Mouse (Mus musculus) cerebellum, adult 2 months (tissue): Measurements from ENCODE around the gene Mocs1. TPM values are rescaled to one million over a fixed set of nuclear protein-coding genes. Genes with fewer than 3 reads are reported as not detected.

ENCODE experiments used
- DNase-seq, 2 experiments: peaks; one replicate each; pipeline ENCODE4 v3.0.0; 2021
- H3K27ac ChIP-seq: fragments of 200-500 bp; 2 replicates; pipeline ENCODE4 v1.5.1; 2012; ENCODE audit warnings: low read length, control low read depth, inconsistent platforms; ENCODE audit not compliant: insufficient read depth
- H3K27me3 ChIP-seq: fragments of 200-500 bp; 2 replicates; pipeline ENCODE4 v1.6.1; 2012; ENCODE audit warnings: inconsistent platforms, mild to moderate bottlenecking, low read length, moderate library complexity; ENCODE audit not compliant: control insufficient read depth, insufficient read depth
- H3K4me1 ChIP-seq: fragments of 200-500 bp; 2 replicates; pipeline ENCODE4 v1.6.1; 2011; ENCODE audit warnings: low read length; ENCODE audit not compliant: control insufficient read depth, insufficient read depth
- H3K4me3 ChIP-seq: fragments of 200-500 bp; replicated peaks from 2 replicates; pipeline ENCODE3; 2011; ENCODE audit warnings: mild to moderate bottlenecking, low read depth, low read length, control low read depth; ENCODE audit not compliant: insufficient read depth
- CTCF ChIP-seq: fragments of 200-500 bp; IDR thresholded peaks from 2 replicates; pipeline ENCODE4 v1.5.1; 2011; ENCODE audit warnings: low read depth, mild to moderate bottlenecking, control low read depth, low read length, moderate library complexity, borderline replicate concordance; ENCODE audit not compliant: insufficient read depth
- POLR2A ChIP-seq: fragments of 200-500 bp; IDR thresholded peaks from 2 replicates; pipeline ENCODE4 v1.6.1; 2011; ENCODE audit warnings: low read length, control low read depth, borderline replicate concordance; ENCODE audit not compliant: insufficient read depth
- WGBS: fragments of 180-500 bp; shearing (Covaris S2); methylation state at CpG from one replicate; pipeline ENCODE4 v1.1.7; 2018; 5-methylcytosine and 5-hydroxymethylcytosine counted together
- polyA plus RNA-seq: library from polyadenylated mRNA; depleted of rRNA; stranded (reverse); fragments of >200 nt; gene quantifications from 2 replicates; pipeline ENCODE4 v1.2.3, GENCODE M21; 2012; rRNA removed

Gene Mocs1
- 14.4 and 17.0 TPM in 2 replicates for polyA plus RNA-seq

DNA sequence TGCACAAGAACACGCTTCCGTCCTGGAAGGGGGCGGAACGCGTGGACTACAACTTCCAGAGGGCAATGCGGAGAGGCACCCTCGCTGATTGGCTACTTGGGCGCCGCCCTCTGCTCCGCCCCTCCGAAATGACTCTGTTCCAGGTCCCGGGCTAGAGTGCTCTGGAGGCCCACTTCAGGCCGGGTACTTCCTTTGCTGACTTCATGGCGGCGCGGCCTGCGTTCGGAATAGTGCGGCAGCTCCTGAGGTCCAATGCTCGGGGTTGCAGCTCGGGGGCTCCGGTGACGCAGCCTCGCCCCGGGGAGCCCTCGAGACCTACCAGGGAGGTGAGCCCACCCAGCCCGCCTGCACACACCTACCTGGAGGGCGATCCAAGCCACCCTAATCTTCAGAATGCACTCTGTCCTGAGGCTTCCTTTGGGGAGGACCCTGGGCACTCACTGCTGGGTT is at the start of gene Mocs1:
Mocs1 (plus strand) TSS at position 124 of the 450 bp plus-strand sequence.
- DNase-seq: peak; percentile 92 to 94
- peak; percentile 68; the same call in 1 of the 2 replicates for TF ChIP-seq POLR2A
- TF ChIP-seq CTCF: no peak
- Histone ChIP-seq H3K4me3 (peak within 1 kb of the TSS; percentile 61), H3K4me1 (peaks cover 13% of the 10 kb centered on the region), H3K27me3 (no peaks in the 10 kb centered on the region), H3K27ac (peak within 1 kb of the TSS; percentile 36; the same call in 1 of the 2 replicates)
- WGBS: under 1% methylated on average over 28 of the region's 28 CpGs

DNA sequence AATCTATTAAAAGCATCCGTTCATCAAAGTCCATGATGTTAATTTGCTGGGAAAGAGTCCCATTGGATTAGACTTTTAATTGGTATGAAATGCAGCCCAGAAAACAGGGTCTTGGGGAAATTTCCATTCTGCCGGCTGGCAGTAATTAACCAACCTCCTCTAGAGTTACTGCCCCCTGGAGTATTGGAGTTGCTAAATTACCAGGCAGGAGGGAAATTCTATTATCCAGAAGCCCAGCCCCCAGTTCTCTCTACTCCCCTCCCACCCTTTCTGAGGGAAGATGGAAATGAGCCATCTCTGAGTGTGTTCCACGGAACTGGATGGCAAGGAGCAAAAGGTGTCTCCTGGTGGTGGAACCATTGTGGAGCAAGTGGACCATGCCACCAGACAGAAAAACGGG is 48.5 kb upstream of the Mocs1 start:
- WGBS: 76% methylated on average over 4 of the region's 4 CpGs
- no peaks in the 10 kb centered on the region for H3K27me3 ChIP-seq
- H3K4me1 ChIP-seq: no peaks in the 10 kb centered on the region
- no peak overlapping the region for H3K4me3 ChIP-seq
- H3K27ac ChIP-seq: no peak overlapping the region
- no peak for DNase-seq
- no peak for TF ChIP-seq POLR2A
- TF ChIP-seq CTCF: no peak

DNA sequence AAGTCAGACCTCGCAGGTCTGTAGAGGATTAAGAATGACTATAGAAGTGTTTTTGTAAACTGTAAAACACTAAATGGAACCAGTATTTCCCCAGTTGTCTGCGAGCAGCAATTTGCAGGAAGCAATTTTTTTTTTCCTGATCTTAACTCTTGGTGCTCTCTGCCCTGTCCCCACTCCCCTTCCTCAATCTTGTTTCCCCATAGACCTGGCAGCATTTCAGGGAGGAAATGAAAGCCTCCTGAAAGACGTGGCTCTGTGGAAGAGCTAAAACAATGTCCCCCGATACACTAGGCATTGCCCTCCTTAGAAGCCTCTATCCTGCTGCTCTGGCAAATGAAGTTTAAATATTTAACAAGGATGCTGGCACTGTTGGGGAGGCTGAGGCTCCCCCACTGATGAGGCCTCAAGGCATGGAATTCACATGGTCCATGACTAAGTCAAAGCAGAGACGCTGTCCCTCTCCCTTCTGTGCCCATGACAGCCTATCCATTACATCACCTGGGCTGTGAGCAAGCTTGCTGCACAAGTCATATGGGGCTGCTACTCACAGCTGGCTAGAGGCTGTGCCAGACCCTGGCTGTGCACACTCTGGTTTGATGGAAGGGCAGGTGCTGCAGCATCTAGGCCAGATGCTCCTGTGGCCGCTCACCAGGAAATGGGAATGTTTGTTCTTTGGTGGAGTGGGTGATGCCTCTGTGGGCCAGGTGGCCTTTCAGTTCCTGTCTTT is 43.8 kb upstream of the Mocs1 start:
- no peaks in the 10 kb centered on the region for H3K27me3 ChIP-seq
- no peak for DNase-seq
- TF ChIP-seq POLR2A: no peak
- no peak for TF ChIP-seq CTCF
- H3K4me3 ChIP-seq: no peak overlapping the region
- 69% methylated on average over 6 of the region's 6 CpGs for WGBS
- no peaks in the 10 kb centered on the region for H3K4me1 ChIP-seq
- H3K27ac ChIP-seq: no peak overlapping the region

DNA sequence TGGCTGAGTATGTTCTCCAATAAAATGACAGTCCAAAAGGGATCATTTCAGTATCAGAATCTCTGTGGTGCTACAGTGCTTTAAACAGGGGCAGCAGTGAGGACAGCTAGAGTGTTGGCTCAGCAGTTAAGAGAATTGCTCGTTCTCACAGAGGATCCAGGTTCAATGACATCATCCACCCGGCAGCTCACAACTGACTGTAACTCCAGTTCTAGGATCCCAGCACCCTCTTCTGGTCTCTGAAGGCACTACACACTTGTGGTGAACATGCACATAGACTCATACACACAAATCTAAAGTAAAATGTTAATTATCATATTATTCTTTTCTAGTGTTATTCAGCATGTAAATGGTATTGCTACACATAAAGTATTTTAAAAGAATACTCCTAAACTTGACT is 40.4 kb upstream of the Mocs1 start:
- Histone ChIP-seq H3K4me1 (no peaks in the 10 kb centered on the region), H3K27ac (no peak overlapping the region), H3K27me3 (no peaks in the 10 kb centered on the region), H3K4me3 (no peak overlapping the region)
- TF ChIP-seq CTCF: no peak
- TF ChIP-seq POLR2A: no peak
- WGBS: 78% methylated on average over 2 of the region's 2 CpGs
- DNase-seq: no peak

DNA sequence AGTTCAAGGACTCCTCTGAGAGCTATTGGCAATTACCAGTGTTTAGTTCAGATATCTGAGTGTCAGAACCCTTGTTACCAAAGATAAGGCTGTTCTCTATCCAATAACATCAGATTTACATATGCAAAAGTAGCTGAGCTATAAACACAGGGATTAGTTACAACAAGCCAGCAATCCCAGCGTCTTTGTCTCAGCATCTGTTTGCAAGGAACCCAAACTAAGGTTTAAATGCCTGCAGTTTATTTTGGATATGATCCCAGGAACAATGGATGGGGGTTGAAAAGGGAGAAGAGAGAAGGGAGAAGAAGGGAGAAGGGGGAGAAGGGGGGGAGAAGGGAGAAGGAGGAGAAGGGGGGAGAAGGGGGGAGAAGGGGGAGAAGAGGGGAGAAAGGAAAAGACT is 35.4 kb upstream of the Mocs1 start:
- WGBS: 34% methylated on average over 1 of the region's 1 CpGs
- Histone ChIP-seq H3K27ac (no peak overlapping the region), H3K27me3 (no peaks in the 10 kb centered on the region), H3K4me1 (no peaks in the 10 kb centered on the region), H3K4me3 (no peak overlapping the region)
- TF ChIP-seq CTCF (no peak), POLR2A (no peak)
- no peak for DNase-seq

DNA sequence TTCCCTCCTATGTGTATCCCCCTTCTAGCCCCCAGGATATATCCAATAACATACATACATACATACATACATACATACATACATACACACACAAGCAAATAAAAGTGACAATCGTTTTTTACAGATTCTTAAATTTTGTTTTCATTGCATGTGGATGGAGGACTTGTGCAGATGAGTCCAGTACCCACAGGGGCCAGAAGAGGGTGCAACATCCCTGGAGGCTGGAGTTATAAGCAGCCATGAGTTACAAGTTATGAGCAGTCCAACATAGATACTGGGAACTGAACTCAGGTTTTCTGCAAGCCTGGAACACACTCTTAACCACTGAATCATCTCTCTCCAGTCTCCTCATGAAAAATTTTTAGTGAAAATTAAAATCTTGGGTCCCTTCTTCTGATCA is 33.3 kb upstream of the Mocs1 start:
- H3K27me3 ChIP-seq: no peaks in the 10 kb centered on the region
- H3K4me1 ChIP-seq: no peaks in the 10 kb centered on the region
- TF ChIP-seq POLR2A (no peak), CTCF (peak; percentile 44; the same call in 1 of the 2 replicates)
- no peak overlapping the region for H3K27ac ChIP-seq
- DNase-seq: no peak
- no peak overlapping the region for H3K4me3 ChIP-seq
- 70% methylated on average over 1 of the region's 1 CpGs for WGBS

DNA sequence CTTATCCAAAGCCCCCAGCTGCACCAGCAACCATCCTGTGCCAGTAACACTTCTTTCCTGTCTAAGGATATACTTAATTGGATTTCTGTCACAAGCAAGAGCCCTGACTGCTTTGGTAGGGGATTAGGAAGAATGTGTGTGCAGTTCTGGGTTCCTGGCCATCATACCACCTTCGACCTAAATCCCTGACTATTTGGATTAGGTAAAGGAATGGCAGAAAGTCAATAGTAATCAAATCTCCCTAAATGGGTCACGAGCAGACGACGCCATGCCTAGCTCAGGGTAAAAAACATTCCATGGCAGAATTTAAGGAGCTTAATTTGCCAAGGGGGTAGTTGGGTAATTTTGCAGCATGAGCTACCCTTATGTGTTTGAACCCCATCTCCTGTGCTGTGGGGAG is 28.6 kb upstream of the Mocs1 start:
- 78% methylated on average over 4 of the region's 4 CpGs for WGBS
- Histone ChIP-seq H3K27ac (no peak overlapping the region), H3K4me1 (no peaks in the 10 kb centered on the region), H3K27me3 (no peaks in the 10 kb centered on the region), H3K4me3 (no peak overlapping the region)
- no peak for TF ChIP-seq POLR2A
- no peak for TF ChIP-seq CTCF
- DNase-seq: no peak

DNA sequence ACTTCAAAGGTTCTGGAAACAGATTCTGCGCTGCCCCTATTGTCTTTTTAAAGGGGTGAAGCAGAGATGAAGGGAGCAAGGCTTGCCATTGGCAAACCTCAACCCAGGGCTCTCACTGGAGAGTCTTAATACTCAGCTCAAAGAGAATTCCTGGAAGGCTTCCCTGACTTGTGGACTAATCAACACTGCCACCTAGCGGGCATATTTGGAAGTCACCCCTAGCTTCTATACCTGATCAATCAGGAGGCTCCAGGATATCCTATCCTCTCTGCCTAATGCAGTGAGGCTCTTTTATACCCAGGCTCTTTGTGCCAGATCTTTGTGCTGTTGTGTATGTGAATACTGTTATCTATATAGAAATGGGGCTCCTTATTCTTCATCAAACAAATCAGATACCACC is 28.0 kb upstream of the Mocs1 start:
- Histone ChIP-seq H3K27ac (no peak overlapping the region), H3K4me3 (no peak overlapping the region), H3K4me1 (no peaks in the 10 kb centered on the region), H3K27me3 (no peaks in the 10 kb centered on the region)
- 2% methylated on average over 2 of the region's 2 CpGs for WGBS
- TF ChIP-seq POLR2A: no peak
- TF ChIP-seq CTCF: peak; percentile 65; the same call in 1 of the 2 replicates
- DNase-seq: peak; percentile 71 to 83
